Comparison of ENCODE assay signal across 8 mouse cellular contexts in genomic region chr1:167269856-167270270, GRCm38 (mm10). TPM values are rescaled to one million over a fixed set of nuclear protein-coding genes. Genes with fewer than 3 reads are reported as not detected.
DNase-seq lines count a peak whose midpoint lies in the region; ATAC-seq lines count a peak whose summit lies in the region.

No protein-coding gene starts in this region.

- no peak overlapping the region for H3K9ac ChIP-seq in intestine, embryonic 14.5 days (ENCODE audit: low read length)
- no peak overlapping the region; the same call in 1 of the 2 replicates for H3K9ac ChIP-seq in midbrain, embryonic 11.5 days (ENCODE audit: low read length)

- H3K27me3 ChIP-seq in megakaryocyte, embryonic 14.5 days (replicated peaks), result no peaks in the 10 kb centered on the region
- H3K27me3 ChIP-seq in intestine, embryonic 14.5 days (replicated peaks; ENCODE audit: control insufficient read depth, insufficient read depth, low read length), result no peaks in the 10 kb centered on the region
- no peaks in the 10 kb centered on the region for H3K27me3 ChIP-seq in midbrain, embryonic 11.5 days (ENCODE audit: control insufficient read depth, insufficient read depth, low read length)

- H3K36me3 ChIP-seq in megakaryocyte, embryonic 14.5 days (replicated peaks; ENCODE audit: low read length), result peaks cover 32% of the 10 kb centered on the region
- H3K36me3 ChIP-seq in intestine, embryonic 14.5 days (ENCODE audit: control insufficient read depth, insufficient read depth, low read length), result no peaks in the 10 kb centered on the region
- H3K36me3 ChIP-seq in midbrain, embryonic 11.5 days (ENCODE audit: control insufficient read depth, insufficient read depth, low read length), result no peaks in the 10 kb centered on the region

- H3K27ac ChIP-seq in intestine, embryonic 14.5 days (ENCODE audit: low read depth), result peak overlapping the region; percentile 74
- H3K27ac ChIP-seq in midbrain, embryonic 11.5 days (ENCODE audit: low read depth, low read length), result no peak overlapping the region

- peak overlapping the region; percentile 45 for H3K4me2 ChIP-seq in intestine, embryonic 14.5 days (ENCODE audit: low read length)
- peak overlapping the region; percentile 46 for H3K4me2 ChIP-seq in midbrain, embryonic 11.5 days

- intact Hi-C loops in gastrocnemius, postnatal 14 days (cut with DNase I; ENCODE audit: low total_unique reads), result no loop called here
- intact Hi-C loops in left cerebral cortex, postnatal 25 days (cut with DNase I), result no loop called here

- no peak for ATAC-seq in megakaryocyte, adult 5-6 weeks (ENCODE audit: poor library complexity, severe bottlenecking)
- peak; percentile 47; the same call in 1 of the 2 replicates for ATAC-seq in intestine, embryonic 14.5 days (replicated peaks; ENCODE audit: low FRiP score, low TSS enrichment, low read depth)
- ATAC-seq in midbrain, embryonic 11.5 days (ENCODE audit: low FRiP score), result no peak

- DNase-seq in cerebellum, postnatal 10 days, result peak; percentile 86 to 88
- DNase-seq in gastrocnemius, postnatal 14 days, result peak; percentile 88
- peak; percentile 69 for DNase-seq in intestine, embryonic 14.5 days (ENCODE audit: low spot score)
- DNase-seq in left cerebral cortex, postnatal 25 days (ENCODE audit: low spot score in 2 of 2), result peak; percentile 51 to 87
- DNase-seq in midbrain, embryonic 11.5 days (ENCODE audit: low spot score, missing footprints), result no peak
- peak; percentile 50 for DNase-seq in testis, postnatal 14 days (ENCODE audit: low spot score)

- H3K4me3 ChIP-seq in megakaryocyte, embryonic 14.5 days (replicated peaks), result peak overlapping the region; percentile 89
- 0 out of 2 replicates have a peak overlapping the region, but pooled peaks have one; percentile 16 for H3K4me3 ChIP-seq in intestine, embryonic 14.5 days (ENCODE audit: low read depth, low read length)
- no peak overlapping the region for H3K4me3 ChIP-seq in midbrain, embryonic 11.5 days (ENCODE audit: low read depth, low read length)

- no peaks in the 10 kb centered on the region for H3K9me3 ChIP-seq in megakaryocyte, embryonic 14.5 days
- H3K9me3 ChIP-seq in intestine, embryonic 14.5 days (ENCODE audit: control insufficient read depth, low read length), result no peaks in the 10 kb centered on the region
- no peaks in the 10 kb centered on the region for H3K9me3 ChIP-seq in midbrain, embryonic 11.5 days (ENCODE audit: control insufficient read depth, low read length)

- H3K4me1 ChIP-seq in megakaryocyte, embryonic 14.5 days, result peaks cover 100% of the 10 kb centered on the region
- H3K4me1 ChIP-seq in intestine, embryonic 14.5 days (replicated peaks; ENCODE audit: control insufficient read depth, insufficient read depth, low read length), result peaks cover 37% of the 10 kb centered on the region
- peaks cover 32% of the 10 kb centered on the region for H3K4me1 ChIP-seq in midbrain, embryonic 11.5 days (ENCODE audit: control insufficient read depth, insufficient read depth, low read length)

- 17% methylated on average over 6 of the region's 6 CpGs for WGBS in intestine, embryonic 14.5 days
- 16% methylated on average over 6 of the region's 6 CpGs for WGBS in midbrain, embryonic 11.5 days

RNA-seq across cellular contexts. Expression of gene Uck2, which starts 15.3 kb away (rescaled TPM):
- polyA plus RNA-seq in megakaryocyte, embryonic 14.5 days (2012; ENCODE audit: insufficient read depth, low replicate concordance), result 367 and 525 TPM in 2 replicates
- total RNA-seq in megakaryocyte, adult 5-6 weeks (2015), result 71.2 and 79.5 TPM in 2 replicates
- total RNA-seq in megakaryocyte, adult 5-6 weeks (2017), result 75.3 and 77.6 TPM in 2 replicates
- total RNA-seq in gastrocnemius, postnatal 14 days (2021), result 10 to 100 TPM; 18.4 to 29.1 TPM
- 47.3 and 53.0 TPM in 2 replicates for polyA plus RNA-seq in intestine, embryonic 14.5 days (2014; fragmentation: Nextera tagmentation; extraction: Ambion mirVana)
- 10 to 100 TPM; 44.6 to 46.9 TPM for total RNA-seq in left cerebral cortex, postnatal 25 days (2021)
- polyA plus RNA-seq in midbrain, embryonic 11.5 days (2014; fragmentation: Nextera tagmentation; extraction: Ambion mirVana), result 110 and 113 TPM in 2 replicates

RNA-seq across cellular contexts. Expression of gene Tmco1, which starts 38.3 kb away (rescaled TPM):
- polyA plus RNA-seq in megakaryocyte, embryonic 14.5 days (2012; ENCODE audit: insufficient read depth, low replicate concordance), result 15.5 and 56.2 TPM in 2 replicates
- total RNA-seq in megakaryocyte, adult 5-6 weeks (2015), result 168 and 194 TPM in 2 replicates
- total RNA-seq in megakaryocyte, adult 5-6 weeks (2017), result 167 and 196 TPM in 2 replicates
- total RNA-seq in gastrocnemius, postnatal 14 days (2021), result 10 to 100 TPM; 36.8 to 39.3 TPM
- 94.9 and 99.4 TPM in 2 replicates for polyA plus RNA-seq in intestine, embryonic 14.5 days (2014; fragmentation: Nextera tagmentation; extraction: Ambion mirVana)
- total RNA-seq in left cerebral cortex, postnatal 25 days (2021), result 10 to 100 TPM; 48.7 to 51.7 TPM
- 94.2 and 105 TPM in 2 replicates for polyA plus RNA-seq in midbrain, embryonic 11.5 days (2014; fragmentation: Nextera tagmentation; extraction: Ambion mirVana)
